Mouse (Mus musculus) spleen, adult 2 months (tissue): ENCODE measurements around the gene Trpm7. TPM values are rescaled to one million over a fixed set of nuclear protein-coding genes. Genes with fewer than 3 reads are reported as not detected.

Experiments used
- DNase-seq, 2 experiments: peaks; one replicate each; pipeline versions ENCODE4 v3.0.0 to v3.0.0-alpha.2; 2012 to 2021; ENCODE audit warnings: low spot score in 2 of 2, low read depth in 1 of 2
- H3K27ac ChIP-seq: fragments of 200-500 bp; 2 replicates; pipeline ENCODE4 v1.5.1; 2012; ENCODE audit warnings: low read length, inconsistent platforms; ENCODE audit not compliant: insufficient read depth
- H3K27me3 ChIP-seq: fragments of 200-500 bp; 2 replicates; pipeline ENCODE4 v1.6.1; 2012; ENCODE audit warnings: mild to moderate bottlenecking, moderate library complexity, low read length, inconsistent platforms; ENCODE audit not compliant: control insufficient read depth, insufficient read depth
- H3K36me3 ChIP-seq: fragments of 200-500 bp; 2 replicates; pipeline ENCODE4 v1.6.1; 2012; ENCODE audit warnings: mild to moderate bottlenecking, low read length, inconsistent platforms; ENCODE audit not compliant: control insufficient read depth, insufficient read depth
- H3K4me1 ChIP-seq: fragments of 200-500 bp; 2 replicates; pipeline ENCODE4 v1.6.1; 2011; ENCODE audit warnings: inconsistent platforms; ENCODE audit not compliant: control insufficient read depth, insufficient read depth, insufficient read length
- H3K4me3 ChIP-seq: fragments of 200-500 bp; 2 replicates; pipeline ENCODE4 v1.5.1; 2011; ENCODE audit warnings: mild to moderate bottlenecking, inconsistent platforms; ENCODE audit not compliant: insufficient read depth, insufficient read length; ENCODE audit errors: extremely low read depth
- CTCF ChIP-seq: fragments of 200-500 bp; IDR thresholded peaks from 2 replicates; pipeline ENCODE4 v1.5.1; 2011; ENCODE audit warnings: mild to moderate bottlenecking, inconsistent platforms; ENCODE audit not compliant: insufficient read depth, insufficient read length, insufficient replicate concordance; ENCODE audit errors: extremely low read depth
- POLR2A ChIP-seq: fragments of 200-500 bp; IDR thresholded peaks from 2 replicates; pipeline ENCODE4 v1.6.1; 2011; ENCODE audit warnings: low read depth, low read length, inconsistent platforms
- WGBS: fragments of 180-500 bp; shearing (Covaris S2); methylation state at CpG from one replicate; pipeline ENCODE4 v1.1.7; 2018; 5-methylcytosine and 5-hydroxymethylcytosine counted together
- polyA plus RNA-seq: library from polyadenylated mRNA; depleted of rRNA; stranded (reverse); fragments of >200 nt; gene quantifications from 2 replicates; pipeline ENCODE4 v1.2.3, GENCODE M21; 2012

Gene Trpm7
- polyA plus RNA-seq, 1 experiment, result 3.0 TPM

DNA sequence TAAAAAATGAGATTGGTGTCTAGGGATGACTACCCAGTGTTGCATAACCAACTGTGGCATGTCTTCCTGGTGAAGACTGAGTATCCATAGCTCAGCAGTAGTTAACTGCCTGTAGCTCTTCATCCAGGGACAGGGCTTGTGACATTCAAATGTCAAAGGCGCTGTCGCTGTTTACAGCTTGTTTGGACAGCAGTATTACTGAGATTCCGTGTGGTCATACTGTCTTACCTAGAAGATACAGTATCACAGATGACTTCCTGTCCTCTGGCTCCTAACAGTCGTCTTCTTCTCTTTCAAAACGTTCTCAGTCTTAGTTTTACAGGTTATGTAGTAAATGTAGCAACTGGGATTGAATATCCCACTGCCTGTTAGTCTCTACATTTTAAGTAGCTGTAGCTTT is 37.2 kb downstream of the Trpm7 start:
- DNase-seq, result no peak
- H3K27ac ChIP-seq, result no peak overlapping the region
- H3K4me1 ChIP-seq, result no peaks in the 10 kb centered on the region
- 93% methylated on average over 5 of the region's 5 CpGs for WGBS
- no peaks in the 10 kb centered on the region for H3K27me3 ChIP-seq
- peaks cover 20% of the 10 kb centered on the region for H3K36me3 ChIP-seq
- no peak overlapping the region for H3K4me3 ChIP-seq
- no peak for TF ChIP-seq POLR2A

- Histone ChIP-seq H3K27me3 (no peaks in the 10 kb centered on the region), H3K4me1 (no peaks in the 10 kb centered on the region), H3K27ac (no peak overlapping the region), H3K4me3 (no peak overlapping the region), H3K36me3 (peaks cover 25% of the 10 kb centered on the region)
- no peak for DNase-seq
- TF ChIP-seq CTCF, result no peak
- TF ChIP-seq POLR2A, result no peak
- 85% methylated on average over 2 of the region's 2 CpGs for WGBS
Measured at GRCm38 (mm10) chr2:126817414-126817813, 58.6 kb downstream of the Trpm7 start.

- H3K27ac ChIP-seq, result no peak overlapping the region
- no peak for DNase-seq
Measured at GRCm38 (mm10) chr2:126816644-126817347, 59.2 kb downstream of the Trpm7 start.

GRCm38 (mm10) chr2:126815822-126816221 is 60.2 kb downstream of the Trpm7 start:
- H3K27ac ChIP-seq, result no peak overlapping the region
- TF ChIP-seq CTCF, result no peak
- no peak for TF ChIP-seq POLR2A
- H3K4me3 ChIP-seq, result no peak overlapping the region
- H3K4me1 ChIP-seq, result no peaks in the 10 kb centered on the region
- DNase-seq, result no peak
- H3K36me3 ChIP-seq, result peaks cover 26% of the 10 kb centered on the region
- WGBS, result 77% methylated on average over 1 of the region's 1 CpGs
- H3K27me3 ChIP-seq, result no peaks in the 10 kb centered on the region

More at GRCm38 (mm10) chr2:126816644-126817347, 59.2 kb downstream of the Trpm7 start:
- H3K4me3 ChIP-seq, result no peak overlapping the region
- H3K36me3 ChIP-seq, result peaks cover 26% of the 10 kb centered on the region
- no peaks in the 10 kb centered on the region for H3K27me3 ChIP-seq
- WGBS, result 84% methylated on average over 4 of the region's 4 CpGs
- TF ChIP-seq POLR2A, result no peak
- no peak for TF ChIP-seq CTCF
- H3K4me1 ChIP-seq, result no peaks in the 10 kb centered on the region

- WGBS, result 88% methylated on average over 3 of the region's 3 CpGs
Measured at GRCm38 (mm10) chr2:126801980-126802379, 74.0 kb downstream of the Trpm7 start.

DNA sequence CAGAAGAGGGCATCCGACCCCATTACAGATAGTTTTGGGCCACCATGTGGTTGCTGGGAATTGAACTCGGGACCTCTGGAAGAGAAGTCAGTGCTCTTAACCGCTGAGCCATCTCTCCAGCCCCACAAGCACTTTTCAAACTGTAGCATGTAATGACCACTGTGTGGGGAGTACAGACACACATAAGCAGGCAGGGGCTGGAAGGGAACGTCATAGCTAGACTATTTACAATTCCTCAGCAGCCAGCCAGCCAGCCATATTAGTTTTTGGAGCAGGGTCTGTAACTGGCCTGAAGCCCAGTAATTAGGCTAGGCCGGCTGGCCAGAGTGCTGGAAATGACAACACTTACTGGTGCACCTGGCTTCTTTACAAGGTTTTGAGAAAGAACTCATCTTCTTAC is 77.6 kb downstream of the Trpm7 start:
- Histone ChIP-seq H3K27ac (no peak overlapping the region), H3K4me1 (no peaks in the 10 kb centered on the region), H3K27me3 (no peaks in the 10 kb centered on the region), H3K36me3 (peaks cover 34% of the 10 kb centered on the region), H3K4me3 (no peak overlapping the region)
- no peak for DNase-seq
- 93% methylated on average over 5 of the region's 5 CpGs for WGBS
- TF ChIP-seq POLR2A (no peak), CTCF (no peak)

More at GRCm38 (mm10) chr2:126801980-126802379, 74.0 kb downstream of the Trpm7 start:
- H3K27me3 ChIP-seq, result no peaks in the 10 kb centered on the region
- no peaks in the 10 kb centered on the region for H3K4me1 ChIP-seq
- DNase-seq, result no peak
- TF ChIP-seq POLR2A, result no peak
- no peak for TF ChIP-seq CTCF
- H3K4me3 ChIP-seq, result no peak overlapping the region
- no peak overlapping the region for H3K27ac ChIP-seq
- peaks cover 28% of the 10 kb centered on the region for H3K36me3 ChIP-seq

GRCm38 (mm10) chr2:126795708-126796107 is 80.3 kb downstream of the Trpm7 start:
- no peak for TF ChIP-seq CTCF
- TF ChIP-seq POLR2A, result no peak
- Histone ChIP-seq H3K27ac (no peak overlapping the region), H3K4me3 (no peak overlapping the region), H3K36me3 (peaks cover 41% of the 10 kb centered on the region), H3K27me3 (no peaks in the 10 kb centered on the region), H3K4me1 (no peaks in the 10 kb centered on the region)
- no peak for DNase-seq
- WGBS, result 90% methylated on average over 3 of the region's 3 CpGs
